Mouse (Mus musculus): ENCODE results near the gene Trib3. TPM values are rescaled to one million over a fixed set of nuclear protein-coding genes. Genes with fewer than 3 reads are reported as not detected.

Trib3 gene
- total RNA-seq, 2 experiments from 2014 or later: 3.6 to 3.8 TPM

GRCm38 (mm10) chr2:152349842-152350540 is 6.2 kb upstream of the Trib3 start:
- intact Hi-C loops (cut with DNase I): loop anchor here (5.0 kb wide), 1 partner anchor 243 kb away; the partner anchor contains the start of gene Srxn1
- peak; percentile 45 to 52 for DNase-seq

GRCm38 (mm10) chr2:152349205-152349604 is 5.4 kb upstream of the Trib3 start:
- intact Hi-C loops (cut with DNase I): loop anchor here (5.0 kb wide), 1 partner anchor 242 kb away; the partner anchor contains the start of gene Srxn1
- DNase-seq: no peak

GRCm38 (mm10) chr2:152347722-152348121 is 3.9 kb upstream of the Trib3 start:
- intact Hi-C loops (cut with DNase I): loop anchor here (5.0 kb wide), 1 partner anchor 240 kb away; the partner anchor contains the start of gene Srxn1
- no peak for DNase-seq

- DNase-seq: no peak
- intact Hi-C loops (cut with DNase I): loop anchor here (5.0 kb wide), 1 partner anchor 240 kb away; the partner anchor contains the start of gene Srxn1
These were observed 3.1 kb upstream of the Trib3 start for GRCm38 (mm10) chr2:152346776-152347465.

GRCm38 (mm10) chr2:152345393-152345792 is 1.6 kb upstream of the Trib3 start:
- intact Hi-C loops (cut with DNase I): loop anchor here (2.0 to 5.0 kb wide), 2 partner anchors 17 to 238 kb away; partner anchors contain the start of gene Srxn1
- no peak for DNase-seq

GRCm38 (mm10) chr2:152344909-152345308 is 1.1 kb upstream of the Trib3 start:
- intact Hi-C loops (cut with DNase I): loop anchor here (2.0 to 5.0 kb wide), 2 partner anchors 18 to 238 kb away; partner anchors contain the start of gene Srxn1
- no peak for DNase-seq

- intact Hi-C loops (cut with DNase I): loop anchor here (2.0 kb wide), 1 partner anchor 18 kb away; no protein-coding TSS in a partner anchor
- peak; percentile 32 to 41 for DNase-seq
These were observed 529 bp upstream of the Trib3 start for GRCm38 (mm10) chr2:152344361-152344760.

GRCm38 (mm10) chr2:152339631-152340179 is 4.1 kb downstream of the Trib3 start:
- no peak for DNase-seq
- intact Hi-C loops (cut with DNase I): no loop called here

GRCm38 (mm10) chr2:152338319-152338718 is 5.5 kb downstream of the Trib3 start:
- no peak for DNase-seq
- intact Hi-C loops (cut with DNase I): no loop called here

GRCm38 (mm10) chr2:152337591-152338212 is 6.1 kb downstream of the Trib3 start:
- intact Hi-C loops (cut with DNase I): no loop called here
- no peak for DNase-seq

GRCm38 (mm10) chr2:152336856-152337255 is 7.0 kb downstream of the Trib3 start:
- intact Hi-C loops (cut with DNase I): no loop called here
- no peak for DNase-seq

- intact Hi-C loops (cut with DNase I): no loop called here
- DNase-seq: no peak
These were observed 8.5 kb downstream of the Trib3 start for GRCm38 (mm10) chr2:152335289-152335820.

- intact Hi-C loops (cut with DNase I): loop anchor here (5.0 kb wide), 1 partner anchor 106 kb away; the partner anchor contains the start of gene Csnk2a1
- no peak for DNase-seq
These were observed 10.4 kb downstream of the Trib3 start for GRCm38 (mm10) chr2:152333345-152334006.

- intact Hi-C loops (cut with DNase I): loop anchor here (5.0 kb wide), 1 partner anchor 105 kb away; the partner anchor contains the start of gene Csnk2a1
- peak; percentile 84 to 95 for DNase-seq
These were observed 11.6 kb downstream of the Trib3 start, which contains the start of gene Rbck1 for GRCm38 (mm10) chr2:152332101-152332825. TSS of gene Rbck1 (minus strand) at chr2:152332653.

GRCm38 (mm10) chr2:152330858-152331423 is 12.9 kb downstream of the Trib3 start:
- intact Hi-C loops (cut with DNase I): loop anchor here (2.0 to 5.0 kb wide), 2 partner anchors 32 to 104 kb away; partner anchors contain the start of gene Csnk2a1
- DNase-seq: no peak

- no peak for DNase-seq
- intact Hi-C loops (cut with DNase I): loop anchor here (5.0 kb wide), 1 partner anchor 34 kb away; no protein-coding TSS in a partner anchor
These were observed 15.9 kb downstream of the Trib3 start for GRCm38 (mm10) chr2:152327980-152328379.

- intact Hi-C loops (cut with DNase I): loop anchor here (5.0 kb wide), 1 partner anchor 36 kb away; no protein-coding TSS in a partner anchor
- DNase-seq: no peak
These were observed 17.2 kb downstream of the Trib3 start for GRCm38 (mm10) chr2:152326654-152327053.

GRCm38 (mm10) chr2:152326157-152326556 is 17.7 kb downstream of the Trib3 start:
- intact Hi-C loops (cut with DNase I): loop anchor here (5.0 kb wide), 1 partner anchor 36 kb away; no protein-coding TSS in a partner anchor
- DNase-seq: no peak

Data from heart, postnatal 36 days (tissue).